Mouse (Mus musculus) urinary bladder, postnatal 4 days (tissue): ENCODE results near the gene Tbc1d9b.

ENCODE experiments used
- DNase-seq, 2 experiments: peaks; one replicate each; pipeline ENCODE4 v3.0.0; 2021 to 2022; ENCODE audit warnings: low spot score in 2 of 2

The Tbc1d9b gene

GRCm38 (mm10) chr11:50176351-50176750 is 45.2 kb downstream of the Tbc1d9b start:
- no peak for DNase-seq

DNA sequence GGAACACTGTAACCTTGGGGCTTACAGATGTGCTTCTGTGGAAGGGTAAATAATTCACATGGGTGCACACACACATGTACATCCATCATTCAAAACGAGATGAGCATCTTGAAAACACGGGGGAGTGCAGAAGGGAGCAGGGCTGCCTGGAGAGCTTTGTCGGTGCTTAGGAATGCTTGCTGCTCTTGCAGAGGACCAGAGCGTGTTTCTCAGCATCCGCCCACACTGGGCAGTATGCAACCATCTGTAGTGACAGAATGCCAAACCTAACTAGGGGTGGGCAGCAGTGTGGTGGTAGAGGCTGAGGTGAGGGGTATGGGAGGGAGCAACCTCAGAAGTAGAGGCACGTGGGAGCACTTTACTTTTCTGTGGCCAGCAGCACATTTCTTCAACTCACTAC is 45.9 kb downstream of the Tbc1d9b start:
- no peak for DNase-seq

DNA sequence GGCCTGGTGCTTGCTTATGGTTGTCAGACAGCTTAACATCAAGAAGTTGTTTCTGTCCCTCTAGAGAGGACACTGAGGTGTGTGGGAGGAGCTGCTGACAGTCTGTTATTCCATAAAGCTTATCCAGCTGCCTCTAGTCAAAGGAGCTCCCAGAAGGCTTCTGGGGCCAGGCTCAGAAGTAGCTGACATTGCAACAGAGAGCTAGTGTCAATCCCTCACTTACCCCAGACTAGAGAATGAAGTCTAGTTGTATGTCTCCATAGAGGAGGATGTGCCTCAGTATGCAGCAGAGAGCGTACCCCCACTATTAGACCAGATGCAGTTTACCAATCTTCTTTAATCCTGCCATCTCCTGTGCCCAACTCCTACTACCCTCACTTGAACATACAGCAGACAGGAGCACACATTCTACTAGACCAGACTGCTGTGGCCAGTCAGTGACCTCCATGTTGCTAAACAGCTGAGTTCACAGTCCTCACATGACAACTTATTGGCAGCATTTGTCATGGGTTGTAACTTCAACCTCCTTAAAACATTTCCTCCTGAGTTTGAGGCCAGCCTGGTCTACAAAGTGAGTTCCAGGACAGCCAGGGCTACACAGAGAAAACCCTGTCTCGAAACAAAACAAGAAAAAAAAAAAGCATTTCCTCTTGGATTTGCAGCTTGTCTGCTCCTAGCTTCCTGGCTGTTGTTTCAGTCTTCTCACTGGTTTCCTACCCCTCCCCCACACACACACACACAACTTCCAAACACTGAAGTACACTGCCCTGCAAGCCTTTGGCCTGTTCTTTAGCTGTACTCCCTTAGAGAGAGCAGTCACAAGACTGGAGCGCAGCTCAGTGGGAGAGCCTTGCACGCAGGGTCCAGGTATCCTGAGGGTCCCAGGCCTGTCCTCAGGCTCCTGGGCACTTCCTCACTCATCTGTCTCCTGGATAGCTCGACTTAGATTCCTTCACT is 47.6 kb downstream of the Tbc1d9b start:
- no peak for DNase-seq

DNA sequence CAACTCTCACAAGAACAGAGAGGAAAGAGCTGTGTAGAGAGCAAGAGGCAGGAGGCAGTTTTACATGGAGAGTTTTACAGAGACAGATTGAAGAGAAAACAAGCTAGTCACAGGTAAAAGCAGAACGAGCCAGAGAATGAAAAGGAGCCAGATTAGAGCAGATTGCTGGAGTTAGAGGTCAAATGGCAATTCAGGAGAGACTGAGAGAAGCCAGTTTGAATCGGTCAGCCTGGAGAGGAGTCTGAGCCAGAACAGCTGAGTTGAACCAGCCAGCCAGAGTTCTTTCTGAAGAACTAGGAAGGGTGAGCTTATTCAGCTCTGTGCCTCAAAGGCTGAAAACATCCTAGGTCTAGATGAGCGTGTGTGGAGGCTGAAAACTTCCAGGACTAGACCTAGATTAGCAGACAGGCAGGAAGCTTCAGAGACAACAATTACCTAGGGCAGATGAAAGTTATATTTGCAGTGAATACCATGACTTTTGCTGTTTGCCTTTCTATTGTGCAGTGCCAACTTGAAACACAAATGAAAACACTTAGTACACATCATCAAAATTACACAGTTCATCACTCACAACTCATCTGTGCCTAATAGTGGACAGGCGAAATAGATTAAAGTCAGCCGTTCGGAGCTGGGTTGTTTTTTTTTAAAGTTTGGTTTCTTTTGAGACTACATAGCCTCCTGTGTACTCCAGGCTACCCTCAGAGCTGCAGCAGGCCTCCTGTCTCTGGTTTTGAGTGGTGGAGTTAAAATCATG is 49.5 kb downstream of the Tbc1d9b start:
- DNase-seq: no peak

DNA sequence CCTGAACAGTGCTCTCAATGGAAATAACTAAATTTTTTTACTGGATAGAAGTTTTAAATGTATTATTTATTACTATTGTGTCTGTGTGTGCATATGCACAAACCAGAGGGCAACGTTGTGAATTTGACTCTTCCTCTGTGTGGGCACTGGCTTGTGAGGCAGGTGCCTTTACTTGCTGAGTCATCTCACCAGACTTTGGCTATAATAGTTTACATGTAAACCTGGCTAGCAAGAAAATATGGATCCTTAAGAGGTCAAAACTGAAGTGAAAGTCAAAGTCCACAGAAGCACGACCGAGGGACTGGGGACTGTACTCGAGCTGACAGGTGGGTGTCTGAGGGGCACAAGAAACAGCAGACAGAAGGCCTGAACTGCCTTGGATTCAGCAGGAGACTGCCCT is 51.5 kb downstream of the Tbc1d9b start:
- DNase-seq: no peak

GRCm38 (mm10) chr11:50184788-50185187 is 53.6 kb downstream of the Tbc1d9b start:
- no peak for DNase-seq

DNA sequence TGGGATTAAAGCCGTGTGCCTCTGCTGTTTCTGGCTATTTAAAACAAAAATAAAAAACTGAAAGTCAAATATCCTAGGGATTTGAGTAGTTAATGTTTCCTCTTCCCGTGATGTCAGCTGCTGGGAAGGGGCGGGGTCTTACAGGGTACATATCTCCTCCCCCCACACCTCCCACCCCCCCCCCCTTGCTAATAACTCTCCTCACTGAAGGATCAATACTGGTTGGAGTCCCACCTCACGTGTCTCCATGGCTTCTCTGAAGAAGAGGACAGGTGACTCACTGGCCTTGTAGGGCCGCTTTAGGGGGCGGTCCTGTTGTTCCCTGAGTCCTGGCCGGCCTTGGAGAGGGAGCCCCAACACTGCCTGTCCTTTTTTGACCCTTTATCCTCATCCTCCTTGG is 57.5 kb downstream of the Tbc1d9b start:
- DNase-seq: no peak

GRCm38 (mm10) chr11:50190362-50190761 is 59.2 kb downstream of the Tbc1d9b start:
- no peak for DNase-seq

GRCm38 (mm10) chr11:50192278-50192677 is 61.1 kb downstream of the Tbc1d9b start:
- DNase-seq: no peak

DNA sequence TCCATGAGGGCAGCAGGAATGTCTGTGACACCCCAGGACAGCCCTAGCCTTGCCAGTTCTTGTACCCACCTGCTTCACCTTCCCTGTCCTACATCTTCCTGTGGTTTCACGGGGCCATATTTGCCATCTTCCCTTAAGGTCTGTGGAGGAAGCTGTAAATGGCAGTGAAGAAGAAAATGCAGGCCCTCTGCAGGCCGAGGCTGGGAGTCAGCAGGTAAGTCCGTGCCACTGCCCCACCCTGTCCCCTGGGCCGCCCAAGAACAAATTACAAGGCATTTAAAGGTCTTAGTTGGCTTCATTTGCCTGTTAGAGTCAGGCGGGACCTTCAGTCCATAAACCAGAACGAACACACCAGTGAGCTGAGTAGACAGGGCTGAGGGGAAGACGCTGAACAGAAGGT is 62.9 kb downstream of the Tbc1d9b start:
- no peak for DNase-seq

- no peak for DNase-seq
Observed at GRCm38 (mm10) chr11:50194793-50195192, 63.6 kb downstream of the Tbc1d9b start.

- no peak for DNase-seq
Observed at GRCm38 (mm10) chr11:50197500-50197899, 66.3 kb downstream of the Tbc1d9b start.

DNA sequence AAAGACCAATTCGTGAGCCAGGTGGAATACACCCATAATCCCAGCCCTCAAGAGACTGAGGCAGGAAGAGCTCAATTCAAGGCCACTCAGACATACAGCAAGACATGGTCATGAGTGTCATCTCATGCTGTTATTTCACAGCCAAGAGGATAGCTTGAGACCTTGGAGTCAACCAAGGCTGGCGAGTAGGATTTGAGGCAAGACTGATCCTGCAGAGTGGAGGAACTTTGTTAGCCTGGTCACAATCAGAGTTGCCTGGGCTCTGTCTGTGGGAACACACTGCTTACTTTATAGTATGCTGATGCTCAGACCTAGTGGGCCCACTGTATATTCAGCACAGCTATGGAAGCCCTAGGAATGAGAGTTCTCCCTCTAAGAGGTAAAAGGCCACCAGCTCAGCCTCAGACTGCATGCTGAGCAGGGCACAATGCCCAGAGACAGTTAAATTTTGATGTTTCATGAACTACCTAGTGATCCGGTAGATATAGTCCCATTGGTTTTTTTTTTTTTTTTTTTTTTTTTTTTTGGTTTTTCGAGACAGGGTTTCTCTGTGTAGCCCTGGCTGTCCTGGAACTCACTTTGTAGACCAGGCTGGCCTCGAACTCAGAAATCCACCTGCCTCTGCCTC is 67.1 kb downstream of the Tbc1d9b start:
- DNase-seq: no peak

- DNase-seq: no peak
Observed at GRCm38 (mm10) chr11:50198916-50199315, 67.7 kb downstream of the Tbc1d9b start.

- no peak for DNase-seq
Observed at GRCm38 (mm10) chr11:50200613-50201012, 69.4 kb downstream of the Tbc1d9b start.

DNA sequence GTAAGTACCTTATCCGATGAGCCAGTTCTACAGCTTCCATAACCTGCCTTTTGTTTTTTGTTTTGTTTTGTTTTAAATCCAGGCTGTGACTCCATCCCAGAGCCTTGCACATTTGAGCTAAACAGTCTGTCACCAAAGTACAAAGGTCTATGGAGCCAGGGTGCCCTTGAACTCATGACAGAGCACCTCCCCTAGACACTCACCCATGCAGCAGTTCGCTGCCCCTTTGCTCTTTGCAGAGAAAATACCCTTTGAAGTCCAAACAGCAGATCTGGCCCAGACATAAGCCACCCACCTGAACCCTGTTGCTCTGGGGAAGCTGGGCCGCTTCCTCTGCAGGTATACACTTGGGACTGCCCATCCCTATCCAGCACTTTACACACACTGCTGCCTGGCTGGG is 70.4 kb downstream of the Tbc1d9b start:
- no peak for DNase-seq

- DNase-seq: no peak
Observed at GRCm38 (mm10) chr11:50203302-50203827, 72.2 kb downstream of the Tbc1d9b start.

- no peak for DNase-seq
Observed at GRCm38 (mm10) chr11:50205434-50205833, 74.2 kb downstream of the Tbc1d9b start.

DNA sequence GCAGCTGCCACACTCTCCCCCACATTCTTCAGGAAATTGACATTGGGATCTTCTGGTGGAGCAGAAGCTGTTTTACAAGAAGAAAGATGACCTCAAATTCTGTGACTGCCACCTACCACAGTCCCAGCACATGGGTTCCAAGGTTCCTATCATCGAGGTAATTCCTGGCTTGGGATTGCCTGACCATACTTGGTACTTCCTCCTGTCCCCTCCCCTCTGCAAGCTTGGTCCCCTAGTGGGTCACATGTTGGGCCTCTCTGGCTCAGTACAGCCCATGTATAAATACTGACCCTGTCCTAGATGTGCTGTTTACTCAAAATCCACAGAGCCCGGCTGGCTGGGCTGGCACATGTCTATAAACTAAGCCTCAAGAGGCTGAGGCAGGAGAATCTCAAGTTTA is 74.8 kb downstream of the Tbc1d9b start:
- DNase-seq: no peak

DNA sequence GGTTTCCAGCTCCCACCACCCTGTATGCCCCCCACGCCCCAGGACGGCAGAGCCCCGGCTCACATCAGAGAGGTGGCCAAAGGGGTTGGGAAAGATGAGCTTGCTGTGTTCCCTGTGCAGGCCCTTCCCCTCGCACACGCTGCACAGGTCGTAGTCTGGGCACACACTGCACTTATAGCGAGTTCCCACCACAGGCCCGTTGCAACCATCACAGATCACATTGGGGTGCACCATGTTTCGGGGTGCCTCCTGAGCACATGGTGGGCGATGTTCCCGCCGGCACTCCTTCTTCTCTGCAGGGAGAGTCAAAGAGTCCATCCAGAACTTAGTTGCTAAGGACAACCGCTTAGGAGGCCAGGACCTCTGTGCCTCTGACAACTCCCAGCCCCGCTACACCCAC is 76.1 kb downstream of the Tbc1d9b start:
- DNase-seq: no peak

GRCm38 (mm10) chr11:50208039-50208438 is 76.8 kb downstream of the Tbc1d9b start:
- DNase-seq: no peak

GRCm38 (mm10) chr11:50210101-50210504 is 78.9 kb downstream of the Tbc1d9b start:
- DNase-seq: peak; percentile 90 to 94
